Mouse (Mus musculus) C2C12 (cell line): ENCODE results near the gene Chchd2. TPM values are rescaled to one million over a fixed set of nuclear protein-coding genes. Genes with fewer than 3 reads are reported as not detected.
A peak's percentile ranks its signal among the peaks of the same experiment; 100 is the strongest.

Experiments
- H3K27me3 ChIP-seq: one replicate; pipeline ENCODE4 v1.6.1; 2011; ENCODE audit not compliant: control insufficient read depth, insufficient read depth, insufficient read length
- H3K36me3 ChIP-seq: one replicate; pipeline ENCODE4 v1.6.1; 2011; ENCODE audit not compliant: control insufficient read depth, insufficient read depth
- H3K4me3 ChIP-seq: one replicate; pipeline ENCODE4 v1.5.1; 2011; ENCODE audit warnings: mild to moderate bottlenecking, control low read depth; ENCODE audit not compliant: poor library complexity, insufficient read depth, severe bottlenecking
- H3K79me2 ChIP-seq: one replicate; pipeline ENCODE4 v1.6.1; 2011; ENCODE audit not compliant: control insufficient read depth, insufficient read depth
- H3K79me3 ChIP-seq: one replicate; pipeline ENCODE4 v1.6.1; 2011; ENCODE audit warnings: low read depth, control low read depth
- H3ac ChIP-seq: one replicate; pipeline ENCODE3; 2011; ENCODE audit warnings: low read depth; ENCODE audit not compliant: control insufficient read depth, insufficient read length
- CEBPB ChIP-seq: IDR thresholded peaks from one replicate; pipeline ENCODE4 v1.6.1; 2011; ENCODE audit warnings: low read depth, mild to moderate bottlenecking, control low read depth, moderate library complexity
- CTCF ChIP-seq: IDR thresholded peaks from one replicate; pipeline ENCODE4 v1.5.1; 2011; ENCODE audit not compliant: control insufficient read depth, insufficient read depth, insufficient read length
- FOSL1 ChIP-seq: IDR thresholded peaks from one replicate; pipeline ENCODE4 v1.8.0; 2011; ENCODE audit warnings: mild to moderate bottlenecking, low read length; ENCODE audit not compliant: poor library complexity, insufficient read depth, severe bottlenecking
- MAX ChIP-seq: IDR thresholded peaks from one replicate; pipeline ENCODE4 v1.6.1; 2011; ENCODE audit warnings: mild to moderate bottlenecking, control low read depth
- MYOD1 ChIP-seq: IDR thresholded peaks from one replicate; pipeline ENCODE4 v1.6.1; 2011; ENCODE audit warnings: low read depth; ENCODE audit not compliant: control insufficient read depth, insufficient read length
- MYOG ChIP-seq: IDR thresholded peaks from one replicate; pipeline ENCODE4 v1.6.1; 2011; ENCODE audit not compliant: control insufficient read depth, insufficient read length; ENCODE audit errors: extremely low read depth
- USF1 ChIP-seq: IDR thresholded peaks from one replicate; pipeline ENCODE4 v1.6.1; 2011; ENCODE audit warnings: low read depth, mild to moderate bottlenecking, control low read depth, moderate library complexity
- polyA plus RNA-seq: library from polyadenylated mRNA; unstranded; fragments of >200 nt; fragmentation: generic; extraction: Trizol; gene quantifications from one replicate; pipeline ENCODE4 v1.2.1, GENCODE M21; 2012; ENCODE audit warnings: missing spikeins

Chchd2 gene
- polyA plus RNA-seq, 1 experiment, result 856 TPM

- no peaks in the 10 kb centered on the region for H3K79me2 ChIP-seq
- H3ac ChIP-seq, result no peak overlapping the region
- no peaks in the 10 kb centered on the region for H3K27me3 ChIP-seq
- no peak for TF ChIP-seq MYOD1
- no peak for TF ChIP-seq CTCF
- no peak for TF ChIP-seq MYOG
- no peak for TF ChIP-seq USF1
- H3K79me3 ChIP-seq, result no peaks in the 10 kb centered on the region
- peaks cover 21% of the 10 kb centered on the region for H3K36me3 ChIP-seq
- no peak overlapping the region for H3K4me3 ChIP-seq
Observed at GRCm38 (mm10) chr5:129856414-129856813, 30.9 kb downstream of the Chchd2 start.

GRCm38 (mm10) chr5:129855163-129855562 lies 32.1 kb downstream of the Chchd2 start:
- Histone ChIP-seq H3ac (no peak overlapping the region), H3K36me3 (peaks cover 23% of the 10 kb centered on the region), H3K4me3 (no peak overlapping the region), H3K79me2 (peaks cover 1% of the 10 kb centered on the region), H3K27me3 (no peaks in the 10 kb centered on the region), H3K79me3 (no peaks in the 10 kb centered on the region)
- TF ChIP-seq CTCF (no peak), MYOG (no peak), FOSL1 (no peak), CEBPB (no peak), MAX (no peak), USF1 (no peak)

- peaks cover 33% of the 10 kb centered on the region for H3K36me3 ChIP-seq
Observed at GRCm38 (mm10) chr5:129847558-129847820, 39.8 kb downstream of the Chchd2 start.

GRCm38 (mm10) chr5:129846752-129847557 lies 40.3 kb downstream of the Chchd2 start, which contains the start of gene Sumf2:
Sumf2 (plus strand) TSS chr5:129846986.
- Histone ChIP-seq H3K79me3 (peaks cover 10% of the 10 kb centered on the region), H3K27me3 (no peaks in the 10 kb centered on the region), H3K79me2 (peaks cover 31% of the 10 kb centered on the region), H3K36me3 (peaks cover 33% of the 10 kb centered on the region), H3K4me3 (peak within 1 kb of the TSS; percentile 68), H3ac (peak within 1 kb of the TSS; percentile 85)
- no peak for TF ChIP-seq CTCF
- no peak for TF ChIP-seq MYOG
- peak; percentile 63 for TF ChIP-seq MAX
- TF ChIP-seq FOSL1, result no peak

More at GRCm38 (mm10) chr5:129847558-129847820, 39.8 kb downstream of the Chchd2 start:
- Histone ChIP-seq H3K4me3 (peak overlapping the region; percentile 68), H3ac (no peak overlapping the region), H3K27me3 (no peaks in the 10 kb centered on the region), H3K79me3 (peaks cover 10% of the 10 kb centered on the region), H3K79me2 (peaks cover 31% of the 10 kb centered on the region)
- no peak for TF ChIP-seq MAX
- TF ChIP-seq CEBPB, result no peak
- TF ChIP-seq CTCF, result no peak
- TF ChIP-seq FOSL1, result no peak
- no peak for TF ChIP-seq USF1
- TF ChIP-seq MYOG, result no peak
- TF ChIP-seq MYOD1, result no peak

GRCm38 (mm10) chr5:129844848-129845247 lies 42.4 kb downstream of the Chchd2 start:
- TF ChIP-seq CTCF (no peak), MYOD1 (no peak), MYOG (no peak), MAX (no peak), CEBPB (no peak), USF1 (no peak), FOSL1 (no peak)
- peaks cover 27% of the 10 kb centered on the region for H3K36me3 ChIP-seq
- H3K79me2 ChIP-seq, result peaks cover 27% of the 10 kb centered on the region
- peaks cover 10% of the 10 kb centered on the region for H3K79me3 ChIP-seq
- H3K4me3 ChIP-seq, result no peak overlapping the region
- H3K27me3 ChIP-seq, result no peaks in the 10 kb centered on the region
- H3ac ChIP-seq, result no peak overlapping the region

Other genes with a start within 250 kb of the Chchd2 start
- 1.2 TPM for gene Zfp11, start 217.4 kb downstream of the Chchd2 start, polyA plus RNA-seq
- not detected for gene Sept14, start 179.0 kb downstream of the Chchd2 start, polyA plus RNA-seq
- 146 TPM for gene Mrps17, start 172.0 kb downstream of the Chchd2 start, polyA plus RNA-seq
- 31.9 TPM for gene Nipsnap2, start 162.4 kb downstream of the Chchd2 start, polyA plus RNA-seq
- gene Psph, start 100.0 kb downstream of the Chchd2 start, polyA plus RNA-seq, result 131 TPM
- gene Sumf2, start 40.5 kb downstream of the Chchd2 start, polyA plus RNA-seq, result 48.6 TPM
- 1.4 TPM for gene Zbed5, start 8.3 kb upstream of the Chchd2 start, polyA plus RNA-seq
- gene Phkg1, start 11.1 kb upstream of the Chchd2 start, polyA plus RNA-seq, result 0.15 TPM
- gene Nupr1l, start 21.1 kb upstream of the Chchd2 start, polyA plus RNA-seq, result 0.28 TPM
- 16.5 TPM for gene Vkorc1l1, start 54.5 kb upstream of the Chchd2 start, polyA plus RNA-seq
- gene Gusb, start 115.6 kb upstream of the Chchd2 start, polyA plus RNA-seq, result 56.0 TPM
- gene Asl, start 141.8 kb upstream of the Chchd2 start, polyA plus RNA-seq, result 26.4 TPM
- gene Crcp, start 141.8 kb upstream of the Chchd2 start, polyA plus RNA-seq, result 32.6 TPM
- gene Tpst1, start 185.9 kb upstream of the Chchd2 start, polyA plus RNA-seq, result 22.3 TPM